Mouse (Mus musculus): ENCODE data around the gene Gpr19. TPM values are rescaled to one million over a fixed set of nuclear protein-coding genes. Genes with fewer than 3 reads are reported as not detected.

The Gpr19 gene
- total RNA-seq, 2 experiments from 2014 or later: 3.2 to 4.0 TPM

GRCm38 (mm10) chr6:134848197-134848890 is 50.0 kb downstream of the Gpr19 start:
- DNase-seq: no peak

- no peak for DNase-seq
These were observed 50.8 kb downstream of the Gpr19 start for GRCm38 (mm10) chr6:134847550-134847949.

GRCm38 (mm10) chr6:134846308-134846707 is 52.1 kb downstream of the Gpr19 start:
- DNase-seq: no peak

GRCm38 (mm10) chr6:134845726-134846125 is 52.7 kb downstream of the Gpr19 start:
- no peak for DNase-seq

- no peak for DNase-seq
These were observed 58.0 kb downstream of the Gpr19 start for GRCm38 (mm10) chr6:134840346-134840745.

- no peak for DNase-seq
These were observed 60.3 kb downstream of the Gpr19 start for GRCm38 (mm10) chr6:134838111-134838510.

GRCm38 (mm10) chr6:134834585-134835251 is 63.7 kb downstream of the Gpr19 start:
- DNase-seq: no peak

GRCm38 (mm10) chr6:134830776-134831175 is 67.6 kb downstream of the Gpr19 start:
- no peak for DNase-seq

- peak; percentile 100 for DNase-seq
These were observed 68.3 kb downstream of the Gpr19 start, which contains the start of gene Crebl2 for GRCm38 (mm10) chr6:134829786-134830700. Gene Crebl2 (plus strand): TSS chr6:134830154.

- DNase-seq: no peak
These were observed 75.5 kb downstream of the Gpr19 start for GRCm38 (mm10) chr6:134822844-134823243.

- no peak for DNase-seq
These were observed 78.0 kb downstream of the Gpr19 start for GRCm38 (mm10) chr6:134820411-134820810.

GRCm38 (mm10) chr6:134819741-134820140 is 78.6 kb downstream of the Gpr19 start:
- no peak for DNase-seq

Other genes with a start within 250 kb of the Gpr19 start
- 10 to 100 TPM; 13.3 to 17.4 TPM for gene Dusp16, start 106.0 kb downstream of the Gpr19 start, total RNA-seq (2021)
- gene Crebl2, start 68.4 kb downstream of the Gpr19 start, total RNA-seq (2021): 1 to 10 TPM; 7.2 to 7.6 TPM
- 10 to 100 TPM; 33.9 to 34.0 TPM for gene Cdkn1b, start 21.8 kb upstream of the Gpr19 start, total RNA-seq (2021)
- 1 to 10 TPM; 1.4 to 1.9 TPM for gene Apold1, start 83.1 kb upstream of the Gpr19 start, total RNA-seq (2021)
- 10 to 100 TPM; 26.1 to 26.4 TPM for gene Ddx47, start 113.0 kb upstream of the Gpr19 start, total RNA-seq (2021)
- gene Gprc5a, start 167.1 kb upstream of the Gpr19 start, total RNA-seq (2021): under 1 TPM; 0.38 to 0.75 TPM
- gene Gprc5d, start 219.7 kb upstream of the Gpr19 start, total RNA-seq (2021): not detected

Data from gastrocnemius, postnatal 25 days (tissue).